Comparison of ENCODE assay signal across 14 mouse cellular contexts in genomic region chr1:82474461-82474961, GRCm38 (mm10).
A peak's percentile ranks its signal among the peaks of the same experiment; 100 is the strongest.
DNase-seq lines count a peak whose midpoint lies in the region; ATAC-seq and TF ChIP-seq lines count a peak whose summit lies in the region.
"Had no signal": no experiment of that assay in that cellular context is flagged by ENCODE, and none has a peak within 500 bp of the region (broad histone marks: within the 10 kb centered on the region; RNA-seq: fewer than 3 reads in every experiment).

No protein-coding gene starts in this region.

- TF ChIP-seq CTCF in brain, embryonic 14.5 days (IDR thresholded peaks at IDR 0.05; ENCODE audit: borderline replicate concordance, extremely low read depth, insufficient read depth, insufficient read length) = no peak

- H3K27me3 ChIP-seq in hindbrain, embryonic 11.5 days (ENCODE audit: control insufficient read depth, insufficient read depth, low read length) = no peaks in the 10 kb centered on the region
- H3K27me3 ChIP-seq: CH12.LX; heart, embryonic 12.5 days; liver, embryonic 13.5 days had no signal

- intact Hi-C loops in heart, postnatal 10 days (cut with DNase I) = no loop called here
- intact Hi-C loops in heart, postnatal 36 days (cut with DNase I) = no loop called here

- WGBS in hindbrain, embryonic 11.5 days = 22% methylated on average over 4 of the region's 4 CpGs

- H3K9me3 ChIP-seq in hindbrain, embryonic 11.5 days (ENCODE audit: control insufficient read depth, low read length) = no peaks in the 10 kb centered on the region
- H3K9me3 ChIP-seq: heart, embryonic 12.5 days; liver, embryonic 13.5 days had no signal

- H3K27ac ChIP-seq in hindbrain, embryonic 11.5 days (ENCODE audit: low read depth, low read length) = peak overlapping the region; percentile 39; the same call in 1 of the 2 replicates
- H3K27ac ChIP-seq: liver, embryonic 13.5 days had no signal

- peak; percentile 80 for ATAC-seq in hindbrain, embryonic 11.5 days (ENCODE audit: low FRiP score)
- ATAC-seq: midbrain, embryonic 16.5 days had no signal

- no peak overlapping the region for H3K4me2 ChIP-seq in hindbrain, embryonic 11.5 days (replicated peaks; ENCODE audit: low read depth, low read length)
- H3K4me2 ChIP-seq: heart, embryonic 12.5 days; liver, embryonic 13.5 days had no signal

- H3K9ac ChIP-seq in hindbrain, embryonic 11.5 days (ENCODE audit: low read depth, low read length) = no peak overlapping the region
- H3K9ac ChIP-seq: heart, embryonic 12.5 days; liver, embryonic 13.5 days had no signal

- no peaks in the 10 kb centered on the region for H3K36me3 ChIP-seq in hindbrain, embryonic 11.5 days (ENCODE audit: control insufficient read depth, insufficient read depth, low read length)
- H3K36me3 ChIP-seq: heart, embryonic 12.5 days; liver, embryonic 13.5 days had no signal

- no peak overlapping the region for H3K4me3 ChIP-seq in hindbrain, embryonic 11.5 days (ENCODE audit: low read depth, low read length)
- H3K4me3 ChIP-seq: heart, embryonic 12.5 days; liver, embryonic 13.5 days had no signal

- DNase-seq in heart, adult 8-10 months (ENCODE audit: low spot score) = peak; percentile 30
- DNase-seq in heart, postnatal 10 days = no peak
- DNase-seq in brain, embryonic 14.5 days (ENCODE audit: low read depth) = peak; percentile 58
- DNase-seq in hindbrain, embryonic 11.5 days (ENCODE audit: low spot score) = peak; percentile 23
- peak; percentile 35 to 53 for DNase-seq in kidney, postnatal 4 days
- DNase-seq in right cerebral cortex, adult 18-20 months = no peak
- no peak for DNase-seq in cerebellum, adult 18-20 months
- no peak for DNase-seq in heart, postnatal 36 days
- DNase-seq: cerebellum, adult 2 months; liver, embryonic 13.5 days; thymus, postnatal 36 days had no signal

- peaks cover 2% of the 10 kb centered on the region; the same call in 1 of the 2 replicates for H3K4me1 ChIP-seq in hindbrain, embryonic 11.5 days (replicated peaks; ENCODE audit: control insufficient read depth, insufficient read depth, low read length)
- H3K4me1 ChIP-seq: liver, embryonic 13.5 days had no signal

- TF ChIP-seq POLR2A in brain, embryonic 14.5 days (IDR thresholded peaks at IDR 0.05; ENCODE audit: borderline replicate concordance, extremely low read depth, insufficient read depth, insufficient read length, poor library complexity, severe bottlenecking) = no peak

Comparison
In these comparisons a context has a peak if more than half of its experiments do, and no peak if none do; other contexts are left out.
1. DNase-seq: peak in heart, adult 8-10 months (single experiment), brain, embryonic 14.5 days (single experiment), hindbrain, embryonic 11.5 days (single experiment) and kidney, postnatal 4 days (2 of 2); none in heart, postnatal 10 days (0 of 2), right cerebral cortex, adult 18-20 months (single experiment), cerebellum, adult 18-20 months (0 of 2) and heart, postnatal 36 days (0 of 2).